Mouse (Mus musculus) intestine, postnatal 0 days (tissue): ENCODE results near the gene Il2rg. TPM values are rescaled to one million over a fixed set of nuclear protein-coding genes. Genes with fewer than 3 reads are reported as not detected.
A peak's percentile ranks its signal among the peaks of the same experiment; 100 is the strongest.

Experiments
- ATAC-seq: fragments of 200-750 bp; cut with Nextera tagmentation; 2 replicates; pipeline ENCODE4 v1.8.0; 2017; ENCODE audit warnings: mild to moderate bottlenecking, moderate TSS enrichment, moderate library complexity
- H3K27ac ChIP-seq: fragments of 300-500 bp; sonication (generic); 2 replicates; pipeline ENCODE4 v1.5.1; 2014; ENCODE audit warnings: mild to moderate bottlenecking, low read depth, low read length, moderate library complexity
- H3K27me3 ChIP-seq: fragments of 300-500 bp; sonication (generic); replicated peaks from 2 replicates; pipeline ENCODE4 v1.6.1; 2014; ENCODE audit warnings: low read length, mixed read lengths; ENCODE audit not compliant: control insufficient read depth, insufficient read depth
- H3K36me3 ChIP-seq: fragments of 300-500 bp; sonication (generic); 2 replicates; pipeline ENCODE4 v1.6.1; 2014; ENCODE audit warnings: mild to moderate bottlenecking, moderate library complexity; ENCODE audit not compliant: control insufficient read depth, insufficient read depth
- H3K4me1 ChIP-seq: fragments of 300-500 bp; sonication (generic); replicated peaks from 2 replicates; pipeline ENCODE4 v1.6.1; 2014; ENCODE audit warnings: antibody characterized with exemption, low read length, mixed read lengths; ENCODE audit not compliant: control insufficient read depth, insufficient read depth
- H3K4me2 ChIP-seq: fragments of 300-500 bp; sonication (generic); replicated peaks from 2 replicates; pipeline ENCODE4 v1.6.1; 2014; ENCODE audit warnings: low read depth, mild to moderate bottlenecking, moderate library complexity
- H3K4me3 ChIP-seq: fragments of 300-500 bp; sonication (generic); 2 replicates; pipeline ENCODE4 v1.5.1; 2014; ENCODE audit warnings: low read depth, low read length
- H3K9ac ChIP-seq: fragments of 300-500 bp; sonication (generic); 2 replicates; pipeline ENCODE4 v1.6.1; 2014; ENCODE audit warnings: mild to moderate bottlenecking, low read depth, low read length
- H3K9me3 ChIP-seq: fragments of 300-500 bp; sonication (generic); 2 replicates; pipeline ENCODE4 v1.6.1; 2016; ENCODE audit warnings: mixed run types; ENCODE audit not compliant: control insufficient read depth
- CTCF ChIP-seq: sonication (generic); IDR thresholded peaks from 2 replicates; pipeline ENCODE4 v1.5.1; 2016; ENCODE audit warnings: low read depth, mild to moderate bottlenecking, control low read depth, antibody characterized with exemption, moderate library complexity
- WGBS: fragments of 180-500 bp; shearing (Covaris S2); extraction: QIAGEN DNeasy Blood & Tissue Kit; methylation state at CpG from one replicate; pipeline ENCODE4 v1.1.7; 2014; 5-methylcytosine and 5-hydroxymethylcytosine counted together
- polyA plus RNA-seq: library from polyadenylated mRNA; unstranded; fragments of >200 nt; fragmentation: Nextera tagmentation; extraction: Ambion mirVana; gene quantifications from 2 replicates; pipeline ENCODE4 v1.2.1, GENCODE M21; 2015

The Il2rg gene
- polyA plus RNA-seq, 1 experiment from 2014 or later: 6.1 TPM

GRCm38 (mm10) chrX:101245011-101245410 lies 23.0 kb downstream of the Il2rg start:
- no peaks in the 10 kb centered on the region for H3K4me1 ChIP-seq
- H3K4me2 ChIP-seq: no peak overlapping the region
- no peaks in the 10 kb centered on the region for H3K27me3 ChIP-seq
- WGBS: 27% methylated on average over 1 of the region's 1 CpGs
- H3K4me3 ChIP-seq: no peak overlapping the region
- no peak for ATAC-seq
- no peak overlapping the region for H3K9ac ChIP-seq
- H3K36me3 ChIP-seq: no peaks in the 10 kb centered on the region
- no peak overlapping the region for H3K27ac ChIP-seq
- no peaks in the 10 kb centered on the region for H3K9me3 ChIP-seq
- no peak for TF ChIP-seq CTCF

GRCm38 (mm10) chrX:101222796-101223162 lies 45.3 kb downstream of the Il2rg start:
- H3K4me2 ChIP-seq: peak overlapping the region; percentile 59
- H3K4me1 ChIP-seq: no peaks in the 10 kb centered on the region
- whole genome bisulfite sequencing: 32% methylated on average over 7 of the region's 7 CpGs
- ATAC-seq: no peak
- no peaks in the 10 kb centered on the region for H3K9me3 ChIP-seq
- H3K27ac ChIP-seq: no peak overlapping the region
- no peak overlapping the region for H3K9ac ChIP-seq
- peak overlapping the region; percentile 54 for H3K4me3 ChIP-seq
- H3K36me3 ChIP-seq: no peaks in the 10 kb centered on the region
- no peak for TF ChIP-seq CTCF
- H3K27me3 ChIP-seq: no peaks in the 10 kb centered on the region

GRCm38 (mm10) chrX:101221834-101222795 lies 45.9 kb downstream of the Il2rg start, which contains the start of gene Snx12:
Snx12 (minus strand) TSS chrX:101222563.
- H3K9ac ChIP-seq: peak within 1 kb of the TSS; percentile 45; the same call in 1 of the 2 replicates
- H3K36me3 ChIP-seq: no peaks in the 10 kb centered on the region
- no peaks in the 10 kb centered on the region for H3K27me3 ChIP-seq
- ATAC-seq: peak; percentile 95
- 20% methylated on average over 55 of the region's 55 CpGs for WGBS
- no peaks in the 10 kb centered on the region for H3K9me3 ChIP-seq
- H3K4me1 ChIP-seq: no peaks in the 10 kb centered on the region
- no peak for TF ChIP-seq CTCF
- peak within 1 kb of the TSS; percentile 74 for H3K27ac ChIP-seq
- H3K4me2 ChIP-seq: peak within 1 kb of the TSS; percentile 59
- peak within 1 kb of the TSS; percentile 54 for H3K4me3 ChIP-seq

Other genes with a start within 250 kb of the Il2rg start
- gene Tex11, start 208.6 kb downstream of the Il2rg start, polyA plus RNA-seq: 0.05 and 0.07 TPM in 2 replicates
- gene Slc7a3, start 182.2 kb downstream of the Il2rg start, polyA plus RNA-seq: 0.61 and 0.74 TPM in 2 replicates
- 44.3 and 44.9 TPM in 2 replicates for gene Snx12, start 45.7 kb downstream of the Il2rg start, polyA plus RNA-seq
- gene Foxo4, start 13.7 kb downstream of the Il2rg start, polyA plus RNA-seq: 1.4 and 1.6 TPM in 2 replicates
- not detected in 2 replicates for gene Gm614, start 4.3 kb downstream of the Il2rg start, polyA plus RNA-seq
- not detected in 2 replicates for gene Gm20489, start 768 bp upstream of the Il2rg start, polyA plus RNA-seq
- 13.9 and 14.0 TPM in 2 replicates for gene Med12, start 5.8 kb upstream of the Il2rg start, polyA plus RNA-seq
- 1.5 and 2.2 TPM in 2 replicates for gene Nlgn3, start 30.9 kb upstream of the Il2rg start, polyA plus RNA-seq
- gene Gjb1, start 108.1 kb upstream of the Il2rg start, polyA plus RNA-seq: 105 and 119 TPM in 2 replicates
- gene Zmym3, start 152.6 kb upstream of the Il2rg start, polyA plus RNA-seq: 9.8 and 10.6 TPM in 2 replicates
- 101 and 103 TPM in 2 replicates for gene Nono, start 161.1 kb upstream of the Il2rg start, polyA plus RNA-seq
- gene Itgb1bp2, start 180.8 kb upstream of the Il2rg start, polyA plus RNA-seq: 0.25 and 0.29 TPM in 2 replicates